Mouse (Mus musculus) left cerebral cortex, adult 8-10 months (tissue): Measurements from ENCODE around the gene Xdh. TPM values are rescaled to one million over a fixed set of nuclear protein-coding genes. Genes with fewer than 3 reads are reported as not detected.

Source experiments
- DNase-seq, 2 experiments: peaks; one replicate each; pipeline ENCODE4 v3.0.0; 2022; ENCODE audit warnings: low spot score in 2 of 2
- total RNA-seq, 4 experiments: library from RNA; stranded (reverse); gene quantifications; 2 replicates each; pipeline ENCODE4 v1.2.4; 2022

Xdh gene
- total RNA-seq, 4 experiments from 2014 or later, result 22.8 to 25.2 (median 24.1) TPM

GRCm38 (mm10) chr17:73942268-73942962 lies 7.6 kb downstream of the Xdh start:
- DNase-seq, result no peak

GRCm38 (mm10) chr17:73941816-73942215 lies 8.2 kb downstream of the Xdh start:
- no peak for DNase-seq

- no peak for DNase-seq
These were observed 12.9 kb downstream of the Xdh start for GRCm38 (mm10) chr17:73937073-73937472.

GRCm38 (mm10) chr17:73935163-73935562 lies 14.8 kb downstream of the Xdh start:
- DNase-seq, result no peak

- peak in 1 of 2 experiments; percentile 19 for DNase-seq
These were observed 15.7 kb downstream of the Xdh start for GRCm38 (mm10) chr17:73934281-73934680.

GRCm38 (mm10) chr17:73933616-73934015 lies 16.4 kb downstream of the Xdh start:
- no peak for DNase-seq

- no peak for DNase-seq
These were observed 17.4 kb downstream of the Xdh start for GRCm38 (mm10) chr17:73932497-73933059.

GRCm38 (mm10) chr17:73919520-73919919 lies 30.5 kb downstream of the Xdh start:
- no peak for DNase-seq

- no peak for DNase-seq
These were observed 31.0 kb downstream of the Xdh start for GRCm38 (mm10) chr17:73918944-73919381.

- no peak for DNase-seq
These were observed 31.9 kb downstream of the Xdh start for GRCm38 (mm10) chr17:73918138-73918537.

- DNase-seq, result no peak
These were observed 32.3 kb downstream of the Xdh start for GRCm38 (mm10) chr17:73917713-73918112.

GRCm38 (mm10) chr17:73914730-73915129 lies 35.3 kb downstream of the Xdh start:
- no peak for DNase-seq

- no peak for DNase-seq
These were observed 43.9 kb downstream of the Xdh start for GRCm38 (mm10) chr17:73906076-73906475.

GRCm38 (mm10) chr17:73905043-73905750 lies 44.8 kb downstream of the Xdh start:
- no peak for DNase-seq

GRCm38 (mm10) chr17:73903121-73903520 lies 46.9 kb downstream of the Xdh start:
- DNase-seq, result no peak

- no peak for DNase-seq
These were observed 47.8 kb downstream of the Xdh start for GRCm38 (mm10) chr17:73902234-73902636.

- DNase-seq, result no peak
These were observed 55.6 kb downstream of the Xdh start for GRCm38 (mm10) chr17:73894399-73894798.

- no peak for DNase-seq
These were observed 56.2 kb downstream of the Xdh start for GRCm38 (mm10) chr17:73893822-73894221.

- no peak for DNase-seq
These were observed 56.8 kb downstream of the Xdh start for GRCm38 (mm10) chr17:73893207-73893606.

- no peak for DNase-seq
These were observed 58.4 kb downstream of the Xdh start for GRCm38 (mm10) chr17:73891590-73891989.

GRCm38 (mm10) chr17:73886071-73886785 lies 63.8 kb downstream of the Xdh start:
- DNase-seq, result no peak

GRCm38 (mm10) chr17:73883332-73883731 lies 66.7 kb downstream of the Xdh start:
- no peak for DNase-seq
